Mouse (Mus musculus) mammary gland, adult 2 months (tissue): Measurements from ENCODE around the gene Icosl. TPM values are rescaled to one million over a fixed set of nuclear protein-coding genes. Genes with fewer than 3 reads are reported as not detected.

Experiments
- polyA plus RNA-seq: library from polyadenylated mRNA; depleted of rRNA; stranded (reverse); fragments of >200 nt; gene quantifications from 2 replicates; pipeline ENCODE4 v1.2.3, GENCODE M21; 2012; ENCODE audit warnings: low replicate concordance; rRNA removed

Icosl gene
- polyA plus RNA-seq = 44.8 and 47.5 TPM in 2 replicates

DNA sequence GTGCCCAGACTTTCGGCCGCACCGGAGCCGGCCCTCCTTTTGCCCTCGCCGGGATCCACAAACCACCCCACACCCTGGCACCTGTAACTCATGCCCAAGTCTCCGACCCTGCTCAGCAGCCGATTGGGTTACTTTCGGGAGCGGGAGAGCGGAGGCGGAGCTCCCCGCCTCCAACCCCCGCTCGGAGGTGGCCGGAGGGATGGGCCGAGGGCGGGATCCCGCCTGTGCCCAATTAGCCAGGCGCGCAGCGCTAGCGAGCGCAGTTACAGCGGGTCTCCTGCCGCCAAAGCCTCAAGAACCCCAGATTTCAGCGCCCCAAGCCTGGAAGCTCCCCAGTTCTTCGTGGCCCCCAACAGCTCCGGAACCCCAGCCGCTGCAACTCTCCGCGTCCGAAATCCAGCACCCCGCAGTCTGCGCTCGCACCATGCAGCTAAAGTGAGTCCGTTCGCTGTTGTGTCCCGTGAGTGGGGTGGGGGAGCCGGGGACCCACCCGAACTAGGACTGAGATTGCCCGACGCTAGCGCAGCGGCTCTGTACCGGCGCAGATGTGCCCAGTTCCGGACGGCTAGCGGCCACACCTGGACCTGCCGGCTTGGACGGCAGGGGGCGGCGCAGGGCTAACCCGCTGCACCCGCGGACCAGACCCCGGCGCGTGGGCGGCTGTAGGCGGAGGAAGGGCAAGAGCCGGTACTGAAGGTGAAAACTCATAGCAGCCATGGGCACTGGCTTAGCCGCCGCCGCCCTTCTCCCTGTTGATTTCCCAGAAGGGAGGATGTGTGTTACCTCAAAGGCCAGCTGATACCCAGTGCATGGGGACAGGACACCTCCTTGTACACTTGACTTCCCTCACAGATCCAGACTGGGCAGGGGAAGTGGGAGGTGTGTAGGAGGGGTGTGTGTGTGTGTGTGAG is at the start of gene Icosl:
Gene Icosl (plus strand): TSS at position 202 of the 911 bp plus-strand sequence.

DNA sequence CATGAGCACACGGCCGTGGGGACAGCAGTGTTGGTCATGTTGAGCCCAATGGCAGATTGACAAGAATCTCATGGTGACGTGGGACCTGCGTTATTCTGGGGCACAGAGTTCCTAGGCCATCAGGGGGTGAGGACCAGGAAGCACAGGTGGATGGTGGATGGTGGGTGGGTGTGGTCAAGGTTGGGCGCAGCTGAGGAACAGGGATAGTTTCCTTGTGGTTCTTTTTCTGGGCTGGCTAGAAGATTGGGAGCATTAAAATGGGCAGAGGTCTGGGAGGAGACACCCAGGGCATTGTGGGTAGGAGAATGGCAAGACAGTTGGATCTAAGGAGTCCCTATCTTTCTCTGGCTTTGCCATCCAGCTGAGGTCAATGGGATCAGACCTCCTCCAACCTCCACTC is 27.5 kb upstream of the Icosl start, which contains the start of gene Dnmt3l:
Gene Dnmt3l (plus strand): TSS at position 301 of the 400 bp plus-strand sequence.

DNA sequence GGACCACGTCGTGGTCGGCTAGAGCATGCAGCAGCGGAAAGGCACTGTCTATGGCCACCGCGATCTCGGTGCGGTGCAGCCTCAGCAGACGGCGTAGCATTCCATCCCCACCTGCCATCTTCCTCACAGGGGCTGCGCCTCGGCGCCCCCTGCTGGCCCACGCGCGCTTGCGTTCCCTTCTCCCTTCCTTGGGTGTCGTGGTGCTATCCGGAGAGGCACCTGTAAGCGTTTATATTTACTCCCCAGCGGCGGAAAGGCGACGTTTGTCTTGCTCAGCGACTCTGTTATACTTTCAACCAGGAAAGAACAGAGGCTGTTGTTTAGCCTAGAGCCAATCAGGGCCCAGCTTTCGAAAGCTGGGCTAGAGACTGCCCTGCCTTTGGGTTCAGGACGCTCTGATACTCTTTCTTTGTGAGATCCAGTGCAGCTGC is 25.7 kb upstream of the Icosl start, which contains the start of gene Aire:
Gene Aire (minus strand): TSS at position 205 of the 431 bp plus-strand sequence.

Other genes starting within 250 kb of the Icosl start
- not detected in 2 replicates for gene Krtap10-4, start 242.2 kb upstream of the Icosl start, polyA plus RNA-seq
- gene Krtap10-10, start 233.4 kb upstream of the Icosl start, polyA plus RNA-seq = not detected in 2 replicates
- gene Gm36176, start 222.5 kb upstream of the Icosl start, polyA plus RNA-seq = not detected in 2 replicates
- not detected in 2 replicates for gene Gm10318, start 216.4 kb upstream of the Icosl start, polyA plus RNA-seq
- not detected in 2 replicates for gene Gm3285, start 207.3 kb upstream of the Icosl start, polyA plus RNA-seq
- 3.1 and 4.6 TPM in 2 replicates for gene Lrrc3, start 166.8 kb upstream of the Icosl start, polyA plus RNA-seq
- 4.3 and 5.9 TPM in 2 replicates for gene Trpm2, start 98.7 kb upstream of the Icosl start, polyA plus RNA-seq
- gene 1810043G02Rik, start 90.8 kb upstream of the Icosl start, polyA plus RNA-seq = 44.5 and 83.3 TPM in 2 replicates
- gene Pfkl, start 59.2 kb upstream of the Icosl start, polyA plus RNA-seq = 168 and 171 TPM in 2 replicates
- 3.0 and 3.2 TPM in 2 replicates for gene Dnmt3l, start 27.4 kb upstream of the Icosl start, polyA plus RNA-seq
- 1.9 and 5.8 TPM in 2 replicates for gene Aire, start 25.7 kb upstream of the Icosl start, polyA plus RNA-seq
- gene D10Jhu81e, start 100.5 kb downstream of the Icosl start, polyA plus RNA-seq = 209 and 350 TPM in 2 replicates
- gene Pwp2, start 115.8 kb downstream of the Icosl start, polyA plus RNA-seq = 10.2 and 12.9 TPM in 2 replicates
- 54.3 and 64.9 TPM in 2 replicates for gene Trappc10, start 175.3 kb downstream of the Icosl start, polyA plus RNA-seq